ENCODE assay signal across 22 mouse cellular contexts in genomic region chr4:119437936-119438335, GRCm38 (mm10). TPM values are rescaled to one million over a fixed set of nuclear protein-coding genes. Genes with fewer than 3 reads are reported as not detected.
"Had no signal": no experiment of that assay in that cellular context is flagged by ENCODE, and none has a peak within 500 bp of the region (broad histone marks: within the 10 kb centered on the region; RNA-seq: fewer than 3 reads in every experiment).

No protein-coding gene starts in this region.

- H3K27me3 ChIP-seq: forebrain, embryonic 15.5 days; heart, embryonic 15.5 days; hindbrain, embryonic 13.5 days; limb, embryonic 13.5 days; limb, embryonic 15.5 days had no signal

- H3K4me3 ChIP-seq: forebrain, embryonic 15.5 days; heart, embryonic 13.5 days; heart, embryonic 15.5 days; hindbrain, embryonic 13.5 days; hindbrain, embryonic 15.5 days; limb, embryonic 13.5 days; limb, embryonic 15.5 days; liver, embryonic 12.5 days had no signal

- H3K36me3 ChIP-seq: forebrain, embryonic 15.5 days; heart, embryonic 13.5 days; heart, embryonic 15.5 days; hindbrain, embryonic 13.5 days; hindbrain, embryonic 15.5 days; limb, embryonic 13.5 days; limb, embryonic 15.5 days; liver, embryonic 12.5 days had no signal

- H3K4me1 ChIP-seq: forebrain, embryonic 15.5 days; heart, embryonic 15.5 days; hindbrain, embryonic 15.5 days had no signal

- DNase-seq: forebrain, postnatal 0 days; gastrocnemius, postnatal 14 days; gastrocnemius, postnatal 36 days; heart, adult 18-20 months; heart, postnatal 14 days; heart, postnatal 36 days; layer of hippocampus, adult 9-11 months; layer of hippocampus, postnatal 36 days; left cerebral cortex, postnatal 4 days; lung, adult 18-20 months had no signal

- H3K27ac ChIP-seq: forebrain, embryonic 15.5 days; heart, embryonic 13.5 days; heart, embryonic 15.5 days; hindbrain, embryonic 13.5 days; hindbrain, embryonic 15.5 days; hindbrain, postnatal 0 days; limb, embryonic 13.5 days; limb, embryonic 15.5 days; liver, embryonic 12.5 days; liver, embryonic 14.5 days had no signal

RNA-seq across cellular contexts. Expression of gene Zmynd12, which starts 15.3 kb away (rescaled TPM):
- polyA plus RNA-seq: heart, embryonic 11.5 days had no signal

RNA-seq across cellular contexts. Expression of gene Rimkla, which starts 54.5 kb away (rescaled TPM):
- polyA plus RNA-seq: liver, adult 2 months had no signal
